Mouse (Mus musculus) kidney, embryonic 15.5 days (tissue): ENCODE data around the gene Fosl1. TPM values are rescaled to one million over a fixed set of nuclear protein-coding genes. Genes with fewer than 3 reads are reported as not detected.
"Not testable (repeated sequence)": the region's sequence is repeated elsewhere in the genome, so short reads cannot be mapped to it uniquely, and the experiment has no call there.

Source experiments
- ATAC-seq: fragments of 200-750 bp; cut with Nextera tagmentation; replicated peaks from 2 replicates; pipeline ENCODE4 v1.8.0; 2017; ENCODE audit warnings: moderate TSS enrichment; ENCODE audit not compliant: low FRiP score
- H3K27ac ChIP-seq: fragments of 300-500 bp; sonication (generic); 2 replicates; pipeline ENCODE4 v1.5.1; 2015; ENCODE audit warnings: mild to moderate bottlenecking, inconsistent platforms
- H3K27me3 ChIP-seq: fragments of 300-500 bp; sonication (generic); 2 replicates; pipeline ENCODE4 v1.6.1; 2015; ENCODE audit warnings: inconsistent platforms
- H3K36me3 ChIP-seq: fragments of 300-500 bp; sonication (generic); 2 replicates; pipeline ENCODE4 v1.6.1; 2015; ENCODE audit warnings: inconsistent platforms
- H3K4me1 ChIP-seq: fragments of 300-500 bp; sonication (generic); 2 replicates; pipeline ENCODE4 v1.6.1; 2015; ENCODE audit warnings: inconsistent platforms
- H3K4me2 ChIP-seq: fragments of 300-500 bp; sonication (generic); 2 replicates; pipeline ENCODE4 v1.6.1; 2015; ENCODE audit warnings: moderate library complexity, mild to moderate bottlenecking, inconsistent platforms
- H3K4me3 ChIP-seq: fragments of 300-500 bp; sonication (generic); replicated peaks from 2 replicates; pipeline ENCODE4 v1.5.1; 2015; ENCODE audit warnings: mild to moderate bottlenecking, inconsistent platforms
- H3K9ac ChIP-seq: fragments of 300-500 bp; sonication (generic); 2 replicates; pipeline ENCODE4 v1.6.1; 2015; ENCODE audit warnings: mild to moderate bottlenecking, inconsistent platforms
- H3K9me3 ChIP-seq: fragments of 300-500 bp; sonication (generic); replicated peaks from 2 replicates; pipeline ENCODE4 v1.6.1; 2016; ENCODE audit warnings: inconsistent platforms
- WGBS: fragments of 180-500 bp; shearing (Covaris S2); methylation state at CpG from one replicate; pipeline ENCODE4 v1.1.7; 2015; ENCODE audit warnings: mixed read lengths; 5-methylcytosine and 5-hydroxymethylcytosine counted together
- polyA plus RNA-seq: library from polyadenylated mRNA; unstranded; fragments of >200 nt; fragmentation: Nextera tagmentation; extraction: Ambion mirVana; gene quantifications from 2 replicates; pipeline ENCODE4 v1.2.1, GENCODE M21; 2015

Fosl1 gene
- polyA plus RNA-seq, 1 experiment from 2014 or later: 0.39 TPM

DNA sequence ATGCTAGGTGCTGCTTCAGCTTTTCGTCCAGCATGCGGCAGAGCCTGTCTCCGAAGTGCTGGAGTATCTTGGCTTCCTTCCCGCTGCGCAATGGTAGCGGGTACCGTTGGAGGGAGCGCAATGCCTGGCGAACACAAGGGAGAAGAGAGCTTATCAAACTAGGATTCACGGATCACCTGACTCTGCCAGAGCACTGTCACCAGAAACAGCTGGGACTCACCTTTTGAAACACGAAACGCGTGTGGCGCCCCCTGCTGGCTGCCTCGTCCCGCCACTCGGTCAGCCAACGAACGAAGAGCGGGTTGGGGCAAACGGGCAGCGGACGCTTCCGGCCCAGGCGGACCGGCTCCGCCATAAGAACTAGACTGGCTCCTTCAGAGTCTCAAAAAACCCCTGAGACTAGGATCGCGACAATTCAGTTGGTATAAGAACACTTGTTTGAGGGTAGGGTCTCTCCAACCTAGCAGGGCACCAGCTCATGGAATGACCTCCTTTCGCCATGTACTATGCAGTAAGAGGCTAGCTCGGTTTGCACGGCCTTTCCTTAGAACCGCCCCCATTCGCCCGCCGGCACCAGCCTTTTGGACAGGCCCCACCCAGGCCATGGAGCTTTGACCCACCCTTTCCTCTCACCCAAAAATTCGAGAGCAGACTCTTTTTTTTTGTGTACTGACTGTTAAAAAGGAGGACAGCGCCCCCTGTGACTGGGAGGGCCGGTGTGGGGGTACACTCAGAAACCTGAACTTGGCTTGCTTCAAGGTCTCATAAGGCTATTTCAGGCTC is 40.6 kb downstream of the Fosl1 start, which contains the start of gene Mus81:
TSS of gene Mus81 (minus strand) at position 635 of the 783 bp plus-strand sequence.
- under 1% methylated on average over 39 of the region's 39 CpGs for WGBS
- H3K9me3 ChIP-seq: no peaks in the 10 kb centered on the region
- peaks cover 46% of the 10 kb centered on the region for H3K36me3 ChIP-seq
- no peaks in the 10 kb centered on the region for H3K27me3 ChIP-seq
- peak within 1 kb of the TSS; percentile 63 for H3K9ac ChIP-seq
- peak within 1 kb of the TSS; percentile 76 for H3K4me2 ChIP-seq
- peak within 1 kb of the TSS; percentile 100 for H3K27ac ChIP-seq
- peaks cover 51% of the 10 kb centered on the region for H3K4me1 ChIP-seq
- peak; percentile 81 for ATAC-seq
- peak within 1 kb of the TSS; percentile 61 for H3K4me3 ChIP-seq

GRCm38 (mm10) chr19:5488878-5489571 is 41.7 kb downstream of the Fosl1 start:
- H3K9me3 ChIP-seq: no peaks in the 10 kb centered on the region
- under 1% methylated on average over 26 of the region's 26 CpGs for WGBS
- no peaks in the 10 kb centered on the region for H3K27me3 ChIP-seq
- peak overlapping the region; percentile 76 for H3K4me2 ChIP-seq
- peak; percentile 81 for ATAC-seq
- peaks cover 59% of the 10 kb centered on the region for H3K4me1 ChIP-seq
- H3K9ac ChIP-seq: peak overlapping the region; percentile 43
- H3K4me3 ChIP-seq: peak overlapping the region; percentile 61
- peak overlapping the region; percentile 100 for H3K27ac ChIP-seq
- H3K36me3 ChIP-seq: peaks cover 46% of the 10 kb centered on the region

- H3K36me3 ChIP-seq: peaks cover 46% of the 10 kb centered on the region
- H3K4me2 ChIP-seq: peak overlapping the region; percentile 76
- H3K4me3 ChIP-seq: peak overlapping the region; percentile 74
- H3K4me1 ChIP-seq: peaks cover 63% of the 10 kb centered on the region
- WGBS: 41% methylated on average over 10 of the region's 10 CpGs
- H3K27ac ChIP-seq: peak overlapping the region; percentile 100
- H3K9me3 ChIP-seq, H3K27me3 ChIP-seq, ATAC-seq, H3K9ac ChIP-seq: not testable (repeated sequence)
Measured at GRCm38 (mm10) chr19:5489721-5490120, 42.4 kb downstream of the Fosl1 start.

- H3K27me3 ChIP-seq: no peaks in the 10 kb centered on the region
- H3K4me3 ChIP-seq: peak within 1 kb of the TSS; percentile 74
- peaks cover 63% of the 10 kb centered on the region for H3K4me1 ChIP-seq
- peak within 1 kb of the TSS; percentile 76 for H3K4me2 ChIP-seq
- ATAC-seq: peak; percentile 53
- peak within 1 kb of the TSS; percentile 87 for H3K9ac ChIP-seq
- H3K36me3 ChIP-seq: peaks cover 46% of the 10 kb centered on the region
- H3K27ac ChIP-seq: peak within 1 kb of the TSS; percentile 100
- no peaks in the 10 kb centered on the region for H3K9me3 ChIP-seq
- under 1% methylated on average over 57 of the region's 62 CpGs for WGBS
Measured at GRCm38 (mm10) chr19:5490313-5490897, 43.1 kb downstream of the Fosl1 start, which contains the start of gene Cfl1. Gene Cfl1 (plus strand): TSS chr19:5490455.

DNA sequence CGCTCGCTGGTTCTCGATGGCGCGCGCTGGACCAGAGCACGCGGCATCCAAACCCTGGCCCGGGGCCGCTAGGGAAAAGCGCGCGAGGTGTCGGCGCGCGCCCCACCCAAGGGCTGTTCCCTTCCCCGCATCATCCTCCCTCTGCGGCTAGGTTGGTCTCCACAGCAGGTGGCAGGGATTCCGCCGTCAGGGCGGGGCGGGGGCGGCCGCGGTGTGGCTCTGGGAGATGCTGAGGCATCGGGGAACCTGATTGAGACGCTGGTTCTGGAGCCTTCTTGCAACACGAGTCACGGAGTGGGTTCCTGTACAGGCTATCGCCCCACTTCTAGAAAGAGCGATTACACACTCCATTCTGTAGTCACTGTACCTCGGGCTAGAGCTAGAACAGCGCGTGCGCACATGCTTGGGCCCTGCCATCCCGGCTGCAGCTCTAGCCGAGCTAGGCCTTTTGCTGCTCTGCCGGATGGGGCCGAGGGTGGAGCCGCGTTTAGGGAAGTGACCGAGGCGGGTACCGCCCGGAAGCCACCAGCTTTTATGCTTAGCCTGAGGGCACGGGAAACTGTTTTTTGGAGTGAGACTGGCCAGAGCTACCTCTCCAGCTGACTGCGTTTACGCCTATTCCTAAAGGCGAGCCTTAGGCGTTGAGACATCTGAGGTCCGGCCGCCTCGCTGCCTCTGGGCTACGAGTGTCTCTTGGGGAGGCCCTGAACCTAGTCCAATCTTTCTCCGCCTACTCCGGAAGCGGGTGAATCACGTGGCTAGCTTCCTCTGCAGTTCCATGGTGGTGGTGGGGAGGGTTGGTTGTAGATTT is 43.8 kb downstream of the Fosl1 start:
- Histone ChIP-seq H3K27ac (peak overlapping the region; percentile 100), H3K36me3 (peaks cover 46% of the 10 kb centered on the region), H3K4me2 (peak overlapping the region; percentile 76), H3K4me3 (peak overlapping the region; percentile 74), H3K9ac (peak overlapping the region; percentile 87), H3K27me3 (no peaks in the 10 kb centered on the region), H3K9me3 (no peaks in the 10 kb centered on the region), H3K4me1 (peaks cover 57% of the 10 kb centered on the region)
- ATAC-seq: peak; percentile 13
- under 1% methylated on average over 59 of the region's 59 CpGs for WGBS

GRCm38 (mm10) chr19:5492641-5493040 is 45.3 kb downstream of the Fosl1 start:
- Histone ChIP-seq H3K36me3 (peaks cover 60% of the 10 kb centered on the region), H3K9me3 (no peaks in the 10 kb centered on the region), H3K4me2 (peak overlapping the region; percentile 76), H3K27ac (no peak overlapping the region), H3K27me3 (no peaks in the 10 kb centered on the region), H3K4me3 (no peak overlapping the region; the same call in 1 of the 2 replicates), H3K4me1 (peaks cover 42% of the 10 kb centered on the region), H3K9ac (0 out of 2 replicates have a peak overlapping the region, but pooled peaks have one; percentile 87)
- 79% methylated on average over 4 of the region's 4 CpGs for WGBS
- ATAC-seq: no peak

GRCm38 (mm10) chr19:5493301-5493721 is 46.0 kb downstream of the Fosl1 start:
- WGBS: 43% methylated on average over 9 of the region's 9 CpGs
- Histone ChIP-seq H3K4me1 (peaks cover 40% of the 10 kb centered on the region), H3K36me3 (peaks cover 63% of the 10 kb centered on the region)
- H3K4me3 ChIP-seq, H3K9ac ChIP-seq, H3K4me2 ChIP-seq, H3K27ac ChIP-seq, ATAC-seq, H3K9me3 ChIP-seq, H3K27me3 ChIP-seq: not testable (repeated sequence)

DNA sequence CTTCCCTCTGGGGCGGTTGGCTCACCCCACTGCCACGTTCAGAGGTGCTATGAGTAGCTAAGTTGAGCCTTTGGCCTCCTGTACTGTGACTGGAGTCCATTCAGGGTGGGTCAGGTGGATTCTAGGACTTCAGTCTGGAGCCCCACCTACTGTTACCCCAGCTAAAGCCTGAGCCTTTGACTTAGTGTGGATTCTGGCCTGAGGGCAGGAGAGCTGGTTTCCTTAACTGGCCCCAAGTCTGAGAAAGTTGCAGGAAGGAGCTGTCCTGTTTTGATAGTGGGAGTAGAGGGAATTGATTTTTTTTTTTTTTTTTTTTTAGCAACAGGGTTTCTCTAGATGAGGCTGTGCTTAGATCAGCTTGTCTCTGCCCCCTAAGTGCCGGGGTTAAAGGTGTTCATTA is 47.0 kb downstream of the Fosl1 start:
- Histone ChIP-seq H3K9ac (no peak overlapping the region), H3K9me3 (no peaks in the 10 kb centered on the region), H3K4me2 (no peak overlapping the region), H3K36me3 (peaks cover 63% of the 10 kb centered on the region), H3K27me3 (no peaks in the 10 kb centered on the region), H3K27ac (0 out of 2 replicates have a peak overlapping the region, but pooled peaks have one; percentile 27), H3K4me1 (peaks cover 33% of the 10 kb centered on the region), H3K4me3 (no peak overlapping the region)
- WGBS: 83% methylated on average over 3 of the region's 3 CpGs
- no peak for ATAC-seq

DNA sequence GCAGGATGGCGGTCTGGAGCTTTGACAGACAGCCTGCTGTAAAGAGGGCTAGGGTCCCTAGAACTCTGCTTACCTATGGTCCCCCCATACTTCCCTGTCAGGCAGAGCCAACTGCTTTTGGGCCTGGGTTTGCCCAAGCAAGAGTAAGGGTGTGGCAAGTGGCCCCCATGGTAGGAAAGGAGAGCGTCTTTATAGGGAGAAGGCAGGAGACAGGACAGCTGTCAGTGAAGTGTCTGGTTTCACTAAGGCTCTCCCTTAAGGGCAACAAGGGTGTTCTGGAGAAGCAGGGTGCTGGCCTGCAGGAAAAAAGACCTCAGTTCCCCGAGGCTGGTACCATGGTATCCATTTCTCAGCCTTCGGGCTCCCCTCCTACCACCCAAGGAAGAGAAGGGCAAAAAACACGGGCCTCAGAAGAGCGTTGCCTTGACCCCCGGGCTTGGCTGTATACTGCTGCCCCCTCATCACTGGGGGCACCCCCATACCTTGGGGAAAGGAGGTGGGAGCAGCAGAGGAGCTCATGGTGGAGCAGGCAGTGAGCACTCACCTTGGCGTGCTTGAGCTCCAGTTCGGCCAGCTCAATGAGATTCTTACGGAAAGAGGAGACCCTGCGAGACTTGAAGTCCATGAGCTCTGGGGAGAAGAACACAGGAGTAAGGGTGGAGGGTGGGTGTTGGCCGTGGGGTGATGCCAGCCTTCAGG is 48.2 kb downstream of the Fosl1 start:
- no peaks in the 10 kb centered on the region for H3K9me3 ChIP-seq
- H3K9ac ChIP-seq: no peak overlapping the region
- no peak overlapping the region for H3K4me2 ChIP-seq
- H3K27me3 ChIP-seq: no peaks in the 10 kb centered on the region
- no peak for ATAC-seq
- H3K27ac ChIP-seq: 0 out of 2 replicates have a peak overlapping the region, but pooled peaks have one; percentile 27
- peaks cover 63% of the 10 kb centered on the region for H3K36me3 ChIP-seq
- no peak overlapping the region for H3K4me3 ChIP-seq
- WGBS: 82% methylated on average over 12 of the region's 12 CpGs
- H3K4me1 ChIP-seq: peaks cover 25% of the 10 kb centered on the region

DNA sequence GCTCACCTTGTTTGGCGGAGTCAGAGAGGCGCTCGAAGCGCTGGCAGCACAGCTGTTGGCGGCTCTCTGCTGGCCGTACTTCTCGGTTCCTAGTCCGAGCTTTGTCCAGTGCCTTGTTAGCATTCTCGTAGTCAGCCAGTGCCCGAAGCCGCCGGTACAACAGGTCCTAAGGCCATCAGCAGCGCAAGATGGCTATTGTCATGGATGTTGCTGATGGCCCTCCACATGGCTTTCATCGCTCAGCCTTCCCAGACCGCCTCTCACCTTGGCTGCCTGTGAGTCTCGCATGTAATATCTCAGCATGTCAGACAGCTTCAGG is 48.7 kb downstream of the Fosl1 start:
- Histone ChIP-seq H3K4me3 (no peak overlapping the region), H3K4me2 (no peak overlapping the region), H3K36me3 (peaks cover 63% of the 10 kb centered on the region), H3K9ac (no peak overlapping the region), H3K27me3 (no peaks in the 10 kb centered on the region), H3K4me1 (peaks cover 25% of the 10 kb centered on the region), H3K27ac (no peak overlapping the region), H3K9me3 (no peaks in the 10 kb centered on the region)
- 86% methylated on average over 16 of the region's 16 CpGs for WGBS
- no peak for ATAC-seq

DNA sequence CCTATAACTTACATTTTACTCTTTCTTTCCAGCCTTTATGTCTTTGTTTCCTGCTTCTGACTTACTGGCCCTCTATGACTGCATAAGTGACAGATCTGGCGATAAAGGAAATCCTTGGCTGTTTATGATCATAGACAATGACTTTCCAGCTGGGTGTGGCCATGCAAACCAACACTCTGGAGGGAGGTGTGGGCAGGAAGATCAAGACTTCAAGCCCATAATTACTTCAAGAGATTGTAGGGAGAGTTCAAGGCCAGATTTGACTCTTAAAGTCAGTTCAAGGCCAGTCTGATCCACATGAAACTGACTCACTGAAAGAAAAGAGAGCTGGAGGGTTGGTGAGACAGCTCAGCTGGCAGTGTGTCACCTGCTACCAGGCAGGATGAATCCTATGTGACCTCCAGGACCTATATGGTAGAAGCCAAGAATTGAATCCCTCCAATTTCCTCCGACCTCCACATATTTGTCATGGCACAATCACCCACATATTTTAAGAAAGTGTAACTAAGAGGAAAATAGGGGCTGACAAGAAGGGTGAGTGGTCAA is 53.1 kb downstream of the Fosl1 start:
- Histone ChIP-seq H3K36me3 (peaks cover 26% of the 10 kb centered on the region), H3K27me3 (no peaks in the 10 kb centered on the region), H3K27ac (no peak overlapping the region), H3K9me3 (no peaks in the 10 kb centered on the region), H3K4me2 (no peak overlapping the region), H3K4me1 (no peaks in the 10 kb centered on the region), H3K4me3 (no peak overlapping the region), H3K9ac (no peak overlapping the region)
- 87% methylated on average over 2 of the region's 2 CpGs for WGBS
- no peak for ATAC-seq
